Mouse (Mus musculus) MEL (cell line): Measurements from ENCODE around the gene Dnah10. TPM values are rescaled to one million over a fixed set of nuclear protein-coding genes. Genes with fewer than 3 reads are reported as not detected.

ENCODE experiments used
- DNase-seq: peaks from one replicate; pipeline ENCODE4 v3.0.0; 2011; ENCODE audit warnings: low read depth, low spot score
- H3K27ac ChIP-seq: 2 replicates; pipeline ENCODE4 v1.5.1; 2012; ENCODE audit warnings: low read depth, mild to moderate bottlenecking, control low read depth, low read length, moderate library complexity; ENCODE audit not compliant: control insufficient read depth
- H3K27me3 ChIP-seq, 2 experiments: fragments of 150-350 bp in 1 of 2; sonication (generic) in 1 of 2; 2 replicates each; pipeline ENCODE4 v1.6.1; 2012; ENCODE audit warnings: low read length in 2 of 2, mild to moderate bottlenecking in 2 of 2, improper control_type of control experiment in 1 of 2, moderate library complexity in 1 of 2; ENCODE audit not compliant: insufficient read depth in 2 of 2, control insufficient read depth in 1 of 2
- H3K36me3 ChIP-seq, 2 experiments: 2 replicates each; pipeline ENCODE4 v1.6.1; 2012 to 2014; ENCODE audit warnings: low read length in 2 of 2, improper control_type of control experiment in 1 of 2, inconsistent platforms in 1 of 2, mild to moderate bottlenecking in 1 of 2; ENCODE audit not compliant: insufficient read depth in 2 of 2, control insufficient read depth in 1 of 2
- H3K4me1 ChIP-seq, 2 experiments: fragments of 150-350 bp in 1 of 2; sonication (generic) in 1 of 2; 2 replicates each; pipeline ENCODE4 v1.6.1; 2012; ENCODE audit warnings: low read length in 2 of 2, improper control_type of control experiment in 1 of 2, mild to moderate bottlenecking in 1 of 2; ENCODE audit not compliant: insufficient read depth in 2 of 2, control insufficient read depth in 1 of 2
- H3K4me3 ChIP-seq, 2 experiments: fragments of 150-350 bp in 1 of 2; sonication (generic) in 1 of 2; 2 replicates each; pipeline ENCODE4 v1.5.1; 2012; ENCODE audit warnings: low read depth in 2 of 2, low read length in 2 of 2, mild to moderate bottlenecking in 2 of 2, moderate library complexity in 2 of 2, control low read depth in 1 of 2, improper control_type of control experiment in 1 of 2; ENCODE audit not compliant: control insufficient read depth in 1 of 2, insufficient read depth in 1 of 2
- H3K79me2 ChIP-seq: 2 replicates; pipeline ENCODE4 v1.6.1; 2012; ENCODE audit warnings: mild to moderate bottlenecking, low read length, moderate library complexity; ENCODE audit not compliant: control insufficient read depth, poor library complexity, insufficient read depth
- H3K9ac ChIP-seq: 2 replicates; pipeline ENCODE4 v1.6.1; 2012; ENCODE audit warnings: low read depth, mild to moderate bottlenecking, control low read depth, low read length, moderate library complexity; ENCODE audit not compliant: control insufficient read depth, poor library complexity, severe bottlenecking
- H3K9me3 ChIP-seq: fragments of 150-350 bp; sonication (generic); replicated peaks from 2 replicates; pipeline ENCODE4 v1.6.1; 2012; ENCODE audit warnings: mild to moderate bottlenecking, low read length, improper control_type of control experiment, moderate library complexity; ENCODE audit not compliant: insufficient read depth
- BHLHE40 ChIP-seq: IDR thresholded peaks from 2 replicates; pipeline ENCODE4 v1.6.1; 2012; ENCODE audit warnings: low read depth, mild to moderate bottlenecking, inconsistent platforms, low read length, improper control_type of control experiment, borderline replicate concordance
- CHD1 ChIP-seq: IDR thresholded peaks from 2 replicates; pipeline ENCODE4 v1.6.1; 2012; ENCODE audit warnings: low read depth, mild to moderate bottlenecking, inconsistent platforms, low read length, improper control_type of control experiment
- CHD2 ChIP-seq: IDR thresholded peaks from 2 replicates; pipeline ENCODE4 v1.6.1; 2011; ENCODE audit warnings: low read length, improper control_type of control experiment
- EP300 ChIP-seq, 2 experiments: IDR thresholded peaks; 2 replicates each; pipeline ENCODE4 v1.6.1; 2011; ENCODE audit warnings: improper control_type of control experiment in 2 of 2, low read length in 2 of 2, low read depth in 1 of 2, mild to moderate bottlenecking in 1 of 2
- GABPA ChIP-seq: IDR thresholded peaks from 2 replicates; pipeline ENCODE4 v1.6.1; 2012; ENCODE audit warnings: low read depth, mild to moderate bottlenecking, inconsistent platforms, low read length, improper control_type of control experiment, moderate library complexity
- HCFC1 ChIP-seq: IDR thresholded peaks from 2 replicates; pipeline ENCODE4 v1.6.1; 2012; ENCODE audit warnings: low read depth, mild to moderate bottlenecking, inconsistent platforms, low read length, improper control_type of control experiment, moderate library complexity
- JUND ChIP-seq: IDR thresholded peaks from 2 replicates; pipeline ENCODE4 v1.6.1; 2011; ENCODE audit warnings: low read depth, mild to moderate bottlenecking, improper control_type of control experiment, low read length
- KAT2A ChIP-seq: conservative IDR thresholded peaks from 2 replicates; pipeline ENCODE4 v1.6.1; 2012; ENCODE audit warnings: low read depth, low read length, improper control_type of control experiment, inconsistent platforms
- MAX ChIP-seq: IDR thresholded peaks from 2 replicates; pipeline ENCODE4 v1.6.1; 2011; ENCODE audit warnings: low read length, improper control_type of control experiment
- MAZ ChIP-seq: IDR thresholded peaks from 2 replicates; pipeline ENCODE4 v1.6.1; 2012; ENCODE audit warnings: low read depth, mild to moderate bottlenecking, inconsistent platforms, low read length, improper control_type of control experiment
- MEF2A ChIP-seq: IDR thresholded peaks from 2 replicates; pipeline ENCODE4 v1.6.1; 2014; ENCODE audit warnings: low read depth, mild to moderate bottlenecking, inconsistent platforms, low read length, improper control_type of control experiment; ENCODE audit not compliant: poor library complexity, insufficient replicate concordance, severe bottlenecking; ENCODE audit errors: extremely low read depth
- MYB ChIP-seq: IDR thresholded peaks from 2 replicates; pipeline ENCODE4 v1.6.1; 2011; ENCODE audit warnings: mild to moderate bottlenecking, low read depth, low read length, improper control_type of control experiment
- NELFE ChIP-seq: IDR thresholded peaks from 2 replicates; pipeline ENCODE4 v1.6.1; 2011; ENCODE audit warnings: low read depth, low read length, improper control_type of control experiment
- NRF1 ChIP-seq: IDR thresholded peaks from 2 replicates; pipeline ENCODE4 v1.6.1; 2014; ENCODE audit warnings: low read depth, mild to moderate bottlenecking, inconsistent platforms, low read length, improper control_type of control experiment, moderate library complexity; ENCODE audit not compliant: poor library complexity, insufficient read depth, severe bottlenecking
- SIN3A ChIP-seq: IDR thresholded peaks from 2 replicates; pipeline ENCODE4 v1.6.1; 2012; ENCODE audit warnings: low read length, improper control_type of control experiment, inconsistent platforms
- TAL1 ChIP-seq: IDR thresholded peaks from 2 replicates; pipeline ENCODE4 v1.6.1; 2012; ENCODE audit warnings: mild to moderate bottlenecking, inconsistent platforms, low read length, moderate library complexity, mixed read lengths
- TBP ChIP-seq: IDR thresholded peaks from 2 replicates; pipeline ENCODE4 v1.8.0; 2011; ENCODE audit warnings: low read depth, low read length, improper control_type of control experiment
- TCF12 ChIP-seq: IDR thresholded peaks from 2 replicates; pipeline ENCODE4 v1.6.1; 2014; ENCODE audit warnings: low read depth, mild to moderate bottlenecking, inconsistent platforms, low read length, improper control_type of control experiment, moderate library complexity
- UBTF ChIP-seq: IDR thresholded peaks from 2 replicates; pipeline ENCODE4 v1.6.1; 2012; ENCODE audit warnings: low read depth, mild to moderate bottlenecking, inconsistent platforms, low read length, improper control_type of control experiment, moderate library complexity, borderline replicate concordance; ENCODE audit not compliant: insufficient read depth
- ZC3H11A ChIP-seq: IDR thresholded peaks from 2 replicates; pipeline ENCODE4 v1.6.1; 2012; ENCODE audit warnings: low read depth, mild to moderate bottlenecking, inconsistent platforms, low read length, improper control_type of control experiment
- ZKSCAN1 ChIP-seq: IDR thresholded peaks from 2 replicates; pipeline ENCODE4 v1.6.1; 2012; ENCODE audit warnings: low read depth, mild to moderate bottlenecking, inconsistent platforms, low read length, improper control_type of control experiment, moderate library complexity
- ZNF384 ChIP-seq: IDR thresholded peaks from 2 replicates; pipeline ENCODE4 v1.6.1; 2012; ENCODE audit warnings: low read depth, mild to moderate bottlenecking, inconsistent platforms, low read length, improper control_type of control experiment
- polyA plus RNA-seq, 2 experiments: library from polyadenylated mRNA; stranded (reverse) in 1 of 2; unstranded in 1 of 2; fragments of >175 nt in 1 of 2; fragments of >200 nt in 1 of 2; gene quantifications; 2 replicates each; pipeline versions ENCODE4 v1.2.1 to v1.2.4; 2012; ENCODE audit warnings: low replicate concordance in 2 of 2, low read depth in 1 of 2; ENCODE audit not compliant: insufficient read length in 2 of 2, insufficient read depth in 1 of 2, missing spikeins in 1 of 2
- total RNA-seq: library from RNA; depleted of rRNA; stranded (reverse); fragments of 300-350 nt; gene quantifications from 2 replicates; pipeline ENCODE4 v1.2.3, GENCODE M21; 2012

Dnah10 gene
- total and polyA plus RNA-seq, 3 experiments = 0.04 to 0.11 TPM; not detected in 1

DNA sequence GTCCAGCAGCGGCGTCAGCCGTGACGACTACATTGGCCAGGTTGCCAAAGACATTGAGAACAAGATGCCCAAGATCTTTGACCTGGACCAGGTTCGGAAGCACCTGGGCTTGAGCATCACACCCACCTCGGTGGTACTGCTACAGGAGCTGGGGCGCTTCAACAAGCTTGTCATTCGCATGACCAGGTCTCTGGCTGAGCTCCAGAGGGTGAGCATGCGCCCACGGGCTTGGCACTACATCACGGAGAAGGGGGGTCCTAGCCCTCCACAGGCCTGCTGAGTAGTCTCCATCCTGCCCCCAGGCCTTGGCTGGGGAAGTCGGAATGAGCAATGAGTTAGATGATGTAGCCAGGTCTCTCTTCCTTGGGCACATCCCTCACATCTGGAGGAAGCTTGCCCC is 105.4 kb downstream of the Dnah10 start:
- no peak for DNase-seq
- Histone ChIP-seq H3K4me3 (no peak overlapping the region), H3K27me3 (no peaks in the 10 kb centered on the region)
- no peak for TF ChIP-seq ZC3H11A
- no peak for TF ChIP-seq TAL1
- TF ChIP-seq MEF2A = no peak
- no peak for TF ChIP-seq CHD1
- no peak for TF ChIP-seq BHLHE40
- TF ChIP-seq NELFE = no peak
- no peak for TF ChIP-seq JUND
- TF ChIP-seq SIN3A = no peak
- TF ChIP-seq MYB = no peak
- TF ChIP-seq HCFC1 = no peak
- TF ChIP-seq KAT2A = no peak
- no peak for TF ChIP-seq ZKSCAN1
- TF ChIP-seq EP300 (IDR thresholded peaks at IDR 0.05; ENCODE audit: low read depth in 1 of 2, low read length in 2 of 2) = no peak
- TF ChIP-seq UBTF = no peak
- TF ChIP-seq, all 39 proteins: peak for 0
- Histone ChIP-seq H3K9me3 (no peaks in the 10 kb centered on the region), H3K36me3 (no peaks in the 10 kb centered on the region), H3K4me1 (no peaks in the 10 kb centered on the region), H3K9ac (no peak overlapping the region), H3K79me2 (no peaks in the 10 kb centered on the region), H3K27ac (no peak overlapping the region)

GRCm38 (mm10) chr5:124835218-124835617 is 110.3 kb downstream of the Dnah10 start:
- no peak overlapping the region for H3K4me3 ChIP-seq
- DNase-seq = no peak
- H3K9ac ChIP-seq = no peak overlapping the region
- H3K27ac ChIP-seq = no peak overlapping the region
- no peaks in the 10 kb centered on the region for H3K27me3 ChIP-seq
- no peaks in the 10 kb centered on the region for H3K9me3 ChIP-seq
- no peaks in the 10 kb centered on the region for H3K79me2 ChIP-seq
- H3K36me3 ChIP-seq = no peaks in the 10 kb centered on the region
- TF ChIP-seq NELFE = no peak
- no peak for TF ChIP-seq MAZ
- no peak for TF ChIP-seq CHD1
- TF ChIP-seq TBP = no peak
- TF ChIP-seq CHD2 = no peak
- no peak for TF ChIP-seq TCF12
- no peak for TF ChIP-seq ZNF384
- no peak for TF ChIP-seq UBTF
- TF ChIP-seq MAX = no peak
- TF ChIP-seq GABPA = no peak
- TF ChIP-seq NRF1 = no peak
- TF ChIP-seq, all 39 proteins: peak for 0
- no peaks in the 10 kb centered on the region for H3K4me1 ChIP-seq
